Mouse (Mus musculus): ENCODE measurements around the gene Sval2.

Sval2 gene

DNA sequence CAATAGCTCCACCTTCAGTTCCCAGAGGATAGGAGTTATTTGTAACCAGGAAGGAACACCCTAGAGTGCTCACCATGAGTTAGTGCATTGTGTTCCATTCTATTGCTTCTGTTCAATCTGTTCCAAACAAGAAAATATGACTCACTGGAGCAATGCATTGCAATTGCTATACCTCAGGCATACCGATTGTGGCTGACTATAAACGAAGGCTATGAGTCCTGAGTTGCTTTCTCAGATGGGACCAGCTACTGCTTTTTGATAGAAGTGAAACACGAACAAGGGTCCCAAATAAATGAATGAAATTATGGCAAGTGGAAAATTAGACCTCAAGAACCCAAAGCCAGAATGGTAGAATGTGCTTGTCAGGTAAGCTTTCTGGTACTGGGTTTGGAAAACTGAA is at the start of gene Sval2:
Gene Sval2 (plus strand): TSS at position 301 of the 400 bp plus-strand sequence.
- DNase-seq = no peak

GRCm38 (mm10) chr6:41824086-41824485 is 28.7 kb upstream of the Sval2 start:
- DNase-seq = no peak

DNA sequence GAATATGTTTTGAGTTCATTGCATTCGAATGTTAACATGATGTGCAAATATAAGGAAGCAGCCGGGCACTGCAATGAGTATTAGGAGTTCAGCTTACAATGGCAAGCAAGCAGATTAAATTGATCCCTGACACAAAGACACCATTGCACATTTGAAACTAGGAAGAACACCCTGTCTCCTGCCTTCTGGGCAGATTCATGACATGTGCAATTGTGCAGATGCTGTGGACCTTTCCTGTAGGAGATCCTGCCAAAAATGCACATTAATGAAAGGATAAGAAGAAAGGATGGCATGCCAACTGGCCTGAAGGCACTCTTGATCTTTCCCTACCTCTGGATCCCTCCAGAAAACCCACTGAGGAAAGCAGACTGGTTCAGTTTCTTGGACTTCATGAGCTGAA is 23.3 kb upstream of the Sval2 start:
- DNase-seq = no peak

GRCm38 (mm10) chr6:41847235-41847634 is 5.6 kb upstream of the Sval2 start, which contains the start of gene Pip:
Gene Pip (plus strand): TSS chr6:41847535.
- DNase-seq = no peak

GRCm38 (mm10) chr6:41864038-41864437 is 11.2 kb downstream of the Sval2 start:
- no peak for DNase-seq

DNA sequence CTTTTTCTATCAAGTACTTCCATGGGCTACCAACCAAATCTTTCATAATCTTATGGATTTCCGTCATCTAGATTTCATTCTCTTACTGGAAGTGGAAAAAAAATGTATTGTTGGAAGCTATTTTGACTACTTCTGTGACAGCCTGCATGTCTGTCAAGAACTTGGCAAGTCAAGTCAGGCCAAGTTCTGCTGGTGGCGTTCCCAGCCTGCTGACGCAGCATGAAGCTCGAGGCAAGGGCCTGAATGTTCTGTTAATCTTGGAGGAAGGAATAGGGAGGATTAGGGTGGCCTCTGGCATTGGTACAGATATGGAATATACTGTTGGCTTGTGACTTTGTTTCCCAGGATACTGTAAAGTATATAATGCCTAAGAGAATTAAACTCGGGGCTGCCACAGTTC is 58.8 kb downstream of the Sval2 start:
- no peak for DNase-seq

All from cerebellum, adult 11-12 months (tissue).